Mouse (Mus musculus): Measurements from ENCODE around the gene Slc25a12.

GRCm38 (mm10) chr2:71405613-71406012 is 38.1 kb upstream of the Slc25a12 start:
- TF ChIP-seq POLR2A (IDR thresholded peaks at IDR 0.05; ENCODE audit: control insufficient read depth, low read depth, low read length) = no peak
- no peak for TF ChIP-seq CTCF (IDR thresholded peaks at IDR 0.05; ENCODE audit: control insufficient read depth, insufficient read depth, insufficient replicate concordance, low read depth, low read length)

Data from testis, adult 2 months (tissue).